9 mouse cellular contexts compared by ENCODE assay signal in the genomic region with DNA sequence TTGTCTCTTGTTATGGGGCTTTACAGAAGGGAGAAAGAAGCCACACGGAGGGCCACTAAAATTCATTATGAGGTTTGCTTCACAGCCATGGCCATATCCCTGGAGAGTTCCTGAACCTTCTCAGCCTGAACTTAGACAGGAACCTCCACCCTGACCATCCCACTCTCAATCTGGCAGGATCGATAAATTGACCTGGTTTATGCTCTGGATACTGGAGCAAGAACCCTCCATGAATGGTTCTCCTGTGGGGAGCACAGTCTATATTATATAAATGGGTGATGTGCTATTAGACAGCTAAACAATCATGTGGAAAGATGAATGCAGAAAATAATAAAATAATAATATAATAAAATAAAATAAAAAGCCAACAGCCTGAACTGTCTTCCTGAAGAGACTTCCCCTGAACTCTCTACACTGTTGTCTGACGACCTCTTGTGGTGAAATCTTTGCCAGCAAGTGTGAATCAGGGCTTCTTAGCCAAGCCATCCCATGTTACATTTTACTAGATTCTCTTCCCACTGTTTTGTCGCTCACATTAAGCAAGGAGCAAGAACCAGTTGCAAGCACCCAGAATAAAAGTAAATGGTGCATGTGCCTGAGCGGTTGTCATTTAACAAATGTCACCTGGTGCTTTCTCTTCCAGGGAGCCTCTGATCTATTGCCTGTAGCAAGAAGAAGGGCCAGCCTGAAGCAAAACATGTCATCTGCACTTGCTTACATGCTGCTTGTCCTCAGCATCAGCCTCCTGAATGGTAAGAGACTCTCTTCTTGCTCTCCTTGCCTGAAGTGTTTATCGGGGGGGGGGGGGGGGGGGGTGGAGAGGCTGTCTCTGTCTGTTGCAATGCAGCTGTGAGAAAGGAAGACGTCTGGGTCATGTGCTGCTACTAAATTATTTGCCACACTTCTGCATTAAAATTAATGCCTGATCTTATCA. TPM values are rescaled to one million over a fixed set of nuclear protein-coding genes. Genes with fewer than 3 reads are reported as not detected.
DNase-seq lines count a peak whose midpoint lies in the region; ATAC-seq lines count a peak whose summit lies in the region.
"Had no signal": no experiment of that assay in that cellular context is flagged by ENCODE, and none has a peak within 500 bp of the region (broad histone marks: within the 10 kb centered on the region; RNA-seq: fewer than 3 reads in every experiment).

No protein-coding gene starts in this region.

- H3K27me3 ChIP-seq in midbrain, embryonic 13.5 days, result no peaks in the 10 kb centered on the region
- H3K27me3 ChIP-seq: liver, embryonic 13.5 days had no signal

- H3K9ac ChIP-seq in midbrain, embryonic 13.5 days (replicated peaks), result no peak overlapping the region
- H3K9ac ChIP-seq: liver, embryonic 13.5 days had no signal

- peak; percentile 69; the same call in 1 of the 2 replicates for ATAC-seq in common myeloid progenitor, adult 5-6 weeks (replicated peaks; ENCODE audit: low read depth, poor library complexity, severe bottlenecking)
- ATAC-seq in midbrain, embryonic 13.5 days, result peak; percentile 68

- WGBS in midbrain, embryonic 13.5 days, result 53% methylated on average over 7 of the region's 7 CpGs

- intact Hi-C loops in heart, postnatal 14 days (cut with DNase I), result loop anchor here (2.0 to 10.0 kb wide), 2 partner anchors 599 to 859 kb away; no protein-coding TSS in a partner anchor

- H3K27ac ChIP-seq in midbrain, embryonic 13.5 days, result no peak overlapping the region
- H3K27ac ChIP-seq: liver, embryonic 13.5 days had no signal

- H3K4me3 ChIP-seq in midbrain, embryonic 13.5 days (replicated peaks), result no peak overlapping the region
- H3K4me3 ChIP-seq: liver, embryonic 13.5 days had no signal

- H3K9me3 ChIP-seq in midbrain, embryonic 13.5 days, result no peaks in the 10 kb centered on the region
- H3K9me3 ChIP-seq: liver, embryonic 13.5 days had no signal

- no peaks in the 10 kb centered on the region for H3K36me3 ChIP-seq in midbrain, embryonic 13.5 days
- H3K36me3 ChIP-seq: liver, embryonic 13.5 days had no signal

- no peak overlapping the region for H3K4me2 ChIP-seq in midbrain, embryonic 13.5 days (replicated peaks)
- H3K4me2 ChIP-seq: liver, embryonic 13.5 days had no signal

- DNase-seq in cerebellum, adult 18-20 months, result peak; percentile 4 to 14
- no peak for DNase-seq in cerebellum, adult 11-12 months
- DNase-seq in MEL-GATA-1-ER (ENCODE audit: extremely low read depth, low read depth), result peak; percentile 7
- DNase-seq in heart, postnatal 14 days, result peak; percentile 55 to 75
- peak; percentile 48 for DNase-seq in layer of hippocampus, adult 9-11 months
- DNase-seq in spleen, postnatal 4 days (ENCODE audit: low spot score in 2 of 2), result peak; percentile 20 to 63
- DNase-seq: liver, embryonic 13.5 days had no signal

- no peaks in the 10 kb centered on the region for H3K4me1 ChIP-seq in midbrain, embryonic 13.5 days (replicated peaks)
- H3K4me1 ChIP-seq: liver, embryonic 13.5 days had no signal

RNA-seq across cellular contexts. Expression of a gene that starts 11.4 kb away (rescaled TPM):
- not detected in 2 replicates for total RNA-seq in common myeloid progenitor, adult 5-6 weeks (2017)
- not detected for total RNA-seq in heart, postnatal 14 days (2021)
- polyA plus RNA-seq in midbrain, embryonic 13.5 days (2015; fragmentation: Nextera tagmentation; extraction: Ambion mirVana), result not detected in 2 replicates
- polyA plus RNA-seq: liver, embryonic 13.5 days had no signal

RNA-seq across cellular contexts. Expression of a gene that starts 44.5 kb away (rescaled TPM):
- total RNA-seq in common myeloid progenitor, adult 5-6 weeks (2017), result not detected in 2 replicates
- not detected for total RNA-seq in heart, postnatal 14 days (2021)
- polyA plus RNA-seq in midbrain, embryonic 13.5 days (2015; fragmentation: Nextera tagmentation; extraction: Ambion mirVana), result not detected in 2 replicates
